Mouse (Mus musculus) megakaryocyte, embryonic 14.5 days (primary cell): ENCODE data around the gene Zfp329.

Source experiments
- FLI1 ChIP-seq: IDR thresholded peaks from 2 replicates; pipeline ENCODE4 v1.6.1; 2012; ENCODE audit warnings: low read length, inconsistent platforms, mixed read lengths
- GATA1 ChIP-seq: IDR thresholded peaks from 3 replicates; pipeline ENCODE4 v1.6.1; 2012; ENCODE audit warnings: mixed read lengths, low read length, inconsistent platforms, borderline replicate concordance

DNA sequence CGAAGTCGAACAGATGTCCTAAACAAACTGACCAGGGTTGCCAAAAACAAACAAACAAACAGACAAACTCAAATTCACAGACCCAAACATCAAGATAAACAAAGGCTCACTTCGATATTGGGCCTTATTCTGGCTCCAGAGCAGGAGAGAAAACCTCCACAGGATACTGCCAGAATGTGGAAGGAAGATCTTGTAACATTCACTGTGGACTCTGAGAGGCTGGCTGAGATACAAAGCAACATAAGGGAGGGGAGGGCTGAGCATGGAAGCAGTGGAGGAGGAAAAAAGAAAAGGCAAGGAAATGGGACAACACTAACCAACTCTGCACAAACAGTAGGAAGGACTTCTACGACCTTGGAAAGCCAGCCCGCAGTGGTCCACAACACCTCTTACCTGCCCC is 39.5 kb downstream of the Zfp329 start:
- no peak for TF ChIP-seq GATA1
- TF ChIP-seq FLI1 = no peak
